Mouse (Mus musculus) erythroid progenitor cell, adult 5-6 weeks (primary cell): ENCODE measurements around the gene Itpkb. TPM values are rescaled to one million over a fixed set of nuclear protein-coding genes. Genes with fewer than 3 reads are reported as not detected.

Source experiments
- ATAC-seq: replicated peaks from 2 replicates; pipeline ENCODE4 v1.8.0; 2016; ENCODE audit warnings: moderate number of reproducible peaks, mild to moderate bottlenecking, moderate TSS enrichment, inconsistent platforms; ENCODE audit not compliant: poor library complexity, low FRiP score, severe bottlenecking
- total RNA-seq, 2 experiments: library from RNA; stranded (forward) in 1 of 2; stranded (reverse) in 1 of 2; fragments of 150-400 nt in 1 of 2; fragments of 186-747, 209-891 nt in 1 of 2; gene quantifications; 2 replicates each; pipeline versions ENCODE4 v1.2.3 to v1.2.4; 2015 to 2017; ENCODE audit warnings: low replicate concordance in 2 of 2

Itpkb gene
- total RNA-seq, 2 experiments from 2014 or later = 2.5 to 2.6 TPM

GRCm38 (mm10) chr1:180433098-180433538, 102.8 kb downstream of the Itpkb start:
- ATAC-seq = no peak

GRCm38 (mm10) chr1:180433796-180434566, 103.7 kb downstream of the Itpkb start:
- no peak for ATAC-seq

GRCm38 (mm10) chr1:180434925-180435324, 104.6 kb downstream of the Itpkb start:
- ATAC-seq = no peak

DNA sequence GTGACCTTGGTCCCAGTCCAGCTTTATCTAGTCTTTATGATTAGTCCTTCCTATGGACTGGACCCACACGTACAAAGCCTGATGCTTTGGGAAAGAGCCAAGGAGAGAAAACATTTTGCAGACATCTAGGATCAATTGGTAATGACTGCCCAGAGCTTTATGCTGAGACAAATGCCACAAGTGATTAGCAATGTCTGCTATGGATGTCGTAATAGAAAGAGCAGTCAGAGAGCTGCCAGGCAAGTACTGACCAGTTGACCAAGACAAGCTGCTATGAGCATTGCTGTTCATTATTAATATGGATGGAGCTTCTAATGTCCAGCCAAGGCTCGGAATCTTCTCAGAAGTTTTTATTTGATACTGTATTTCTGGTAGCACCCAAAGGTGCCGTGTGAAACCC, 109.2 kb downstream of the Itpkb start:
- ATAC-seq = no peak

GRCm38 (mm10) chr1:180444411-180444810, 114.1 kb downstream of the Itpkb start:
- no peak for ATAC-seq

DNA sequence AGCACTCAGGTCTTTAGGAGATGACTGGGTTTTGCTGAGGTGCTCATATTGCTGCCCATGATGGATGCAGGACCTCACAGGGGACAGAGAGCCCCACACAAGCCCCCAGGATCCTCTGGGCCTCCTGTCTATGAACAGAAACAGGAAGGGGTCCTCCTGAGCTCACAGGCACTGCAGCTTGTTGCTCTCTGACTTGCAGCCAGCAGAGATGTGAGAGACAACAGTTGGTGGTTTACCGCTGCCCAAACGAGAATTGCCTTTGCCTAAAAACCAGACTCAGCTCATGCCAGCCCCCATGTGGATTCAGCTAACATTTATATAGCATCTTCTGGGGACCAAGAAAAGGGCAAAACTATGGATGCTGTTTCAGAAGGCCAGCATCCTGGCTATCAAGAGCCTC, 119.4 kb downstream of the Itpkb start:
- no peak for ATAC-seq

- no peak for ATAC-seq
Measured at GRCm38 (mm10) chr1:180458274-180458673, 128.0 kb downstream of the Itpkb start.

- ATAC-seq = no peak
Measured at GRCm38 (mm10) chr1:180458680-180459079, 128.4 kb downstream of the Itpkb start.

GRCm38 (mm10) chr1:180460721-180461120, 130.4 kb downstream of the Itpkb start:
- no peak for ATAC-seq

DNA sequence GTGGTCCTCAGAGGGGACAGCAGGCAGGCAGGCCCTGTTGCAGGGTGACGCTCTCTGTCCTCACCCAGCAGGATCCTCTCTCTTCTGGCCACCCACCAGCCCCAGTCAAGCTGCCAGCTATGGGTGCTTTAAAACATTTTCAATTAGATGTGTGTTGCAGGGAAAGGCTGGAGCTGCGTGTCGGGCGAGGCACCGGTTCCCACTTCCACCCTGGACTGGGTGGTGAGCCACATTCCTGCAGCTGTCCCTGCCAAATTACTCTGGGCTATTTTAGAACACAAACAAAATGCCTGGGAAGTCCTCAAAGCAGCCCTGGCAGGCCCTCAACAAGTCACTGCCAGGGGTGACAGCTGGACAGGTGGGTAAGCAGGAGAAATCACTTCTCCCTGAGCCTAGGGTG, 132.1 kb downstream of the Itpkb start:
- ATAC-seq = no peak

- ATAC-seq = no peak
Measured at GRCm38 (mm10) chr1:180462983-180463475, 132.7 kb downstream of the Itpkb start.

GRCm38 (mm10) chr1:180464357-180464756, 134.1 kb downstream of the Itpkb start:
- no peak for ATAC-seq

- no peak for ATAC-seq
Measured at GRCm38 (mm10) chr1:180465620-180466019, 135.3 kb downstream of the Itpkb start.

- no peak for ATAC-seq
Measured at GRCm38 (mm10) chr1:180468004-180468403, 137.7 kb downstream of the Itpkb start.

DNA sequence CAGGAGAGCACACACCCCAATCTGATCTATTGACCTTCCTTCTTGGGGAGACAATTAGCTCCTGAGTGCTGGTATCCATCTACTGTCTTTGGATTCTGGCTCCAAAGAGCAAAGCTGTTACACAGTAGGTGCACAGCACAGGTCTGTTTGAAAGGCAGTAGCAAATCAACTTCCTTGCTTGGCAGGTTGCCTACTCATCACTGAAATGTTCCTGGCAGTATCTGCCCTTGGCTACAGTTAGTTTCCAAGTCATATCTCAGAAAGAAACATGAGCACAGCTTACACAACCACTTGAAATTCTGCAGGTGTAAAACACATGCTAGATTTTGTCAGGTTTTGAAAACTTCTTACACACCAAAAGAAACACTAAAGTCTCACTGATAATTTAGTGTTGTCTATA, 143.3 kb downstream of the Itpkb start:
- no peak for ATAC-seq

Other genes starting within 250 kb of the Itpkb start
- gene Coq8a, start 130.9 kb upstream of the Itpkb start, total RNA-seq (2015; ENCODE audit: low replicate concordance) = 1.7 TPM in 1 of 2 replicates, not detected in the other
- 0.90 TPM in 1 of 2 replicates, not detected in the other for gene Coq8a, start 130.9 kb upstream of the Itpkb start, total RNA-seq (2017; ENCODE audit: low replicate concordance)
- gene Psen2, start 67.0 kb upstream of the Itpkb start, total RNA-seq (2015; ENCODE audit: low replicate concordance) = 4.2 and 12.6 TPM in 2 replicates
- 5.9 and 7.3 TPM in 2 replicates for gene Psen2, start 67.0 kb upstream of the Itpkb start, total RNA-seq (2017; ENCODE audit: low replicate concordance)
- gene Stum, start 153.0 kb downstream of the Itpkb start, total RNA-seq (2015; ENCODE audit: low replicate concordance) = not detected in 2 replicates
- not detected in 2 replicates for gene Stum, start 153.0 kb downstream of the Itpkb start, total RNA-seq (2017; ENCODE audit: low replicate concordance)
- gene Parp1, start 238.4 kb downstream of the Itpkb start, total RNA-seq (2015; ENCODE audit: low replicate concordance) = 36.4 and 38.6 TPM in 2 replicates
- 20.3 and 21.3 TPM in 2 replicates for gene Parp1, start 238.4 kb downstream of the Itpkb start, total RNA-seq (2017; ENCODE audit: low replicate concordance)